Mouse (Mus musculus) hindlimb bud, embryonic 11.5 days (tissue): ENCODE results near the gene Sgip1.

Experiments
- DNase-seq: peaks from one replicate; pipeline ENCODE4 v3.0.0-alpha.2; 2012; ENCODE audit warnings: low read depth, low spot score; ENCODE audit errors: extremely low spot score

Gene Sgip1

GRCm38 (mm10) chr4:103011823-103012222 lies 270.7 kb downstream of the Sgip1 start:
- no peak for DNase-seq

- no peak for DNase-seq
These were observed 272.4 kb downstream of the Sgip1 start for GRCm38 (mm10) chr4:103013490-103013889.
